Mouse (Mus musculus) lung, postnatal 10 days (tissue): Measurements from ENCODE around the gene Mrpl40.

Experiments used
- DNase-seq: peaks from one replicate; pipeline ENCODE4 v3.0.0; 2021

Gene Mrpl40

GRCm38 (mm10) chr16:18822925-18823324 is 53.7 kb downstream of the Mrpl40 start:
- DNase-seq, result no peak

GRCm38 (mm10) chr16:18822356-18822755 is 54.3 kb downstream of the Mrpl40 start:
- DNase-seq, result no peak
